Mouse (Mus musculus) megakaryocyte, embryonic 14.5 days (primary cell): ENCODE results near the gene Cnnm1.

Source experiments
- FLI1 ChIP-seq: IDR thresholded peaks from 2 replicates; pipeline ENCODE4 v1.6.1; 2012; ENCODE audit warnings: low read length, inconsistent platforms, mixed read lengths
- GATA1 ChIP-seq: IDR thresholded peaks from 3 replicates; pipeline ENCODE4 v1.6.1; 2012; ENCODE audit warnings: mixed read lengths, low read length, inconsistent platforms, borderline replicate concordance

- TF ChIP-seq GATA1 (no peak), FLI1 (no peak)
These were observed 24.7 kb upstream of the Cnnm1 start for GRCm38 (mm10) chr19:43415565-43415964.
